Mouse (Mus musculus): Measurements from ENCODE around the gene Zfp746.
A peak's percentile ranks its signal among the peaks of the same experiment; 100 is the strongest.

Gene Zfp746

GRCm38 (mm10) chr6:48086471-48086878, at the start of gene Zfp746:
TSS of gene Zfp746 (minus strand) at chr6:48086593.
- peak; percentile 96 for ATAC-seq (ENCODE audit: insufficient number of reproducible peaks, low FRiP score, low TSS enrichment)

DNA sequence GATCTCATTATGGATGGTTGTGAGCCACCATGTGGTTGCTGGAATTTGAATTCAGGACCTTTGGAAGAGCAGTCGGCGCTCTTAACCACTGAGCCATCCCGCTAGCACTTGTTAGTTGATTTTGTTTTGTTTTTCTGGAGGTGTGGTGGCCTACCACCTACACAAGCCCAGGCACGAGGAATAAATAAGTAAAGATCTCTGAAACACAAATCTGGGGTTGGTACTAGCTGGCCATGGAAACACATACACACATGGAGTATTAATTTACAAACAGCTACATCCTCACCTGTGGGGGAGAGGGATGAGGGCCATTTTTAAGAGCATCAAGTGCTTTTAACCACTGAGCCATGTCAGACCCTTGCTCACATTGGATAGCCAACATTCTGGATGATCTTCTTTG, 34.7 kb upstream of the Zfp746 start:
- peak; percentile 96 for ATAC-seq (ENCODE audit: insufficient number of reproducible peaks, low FRiP score, low TSS enrichment)

DNA sequence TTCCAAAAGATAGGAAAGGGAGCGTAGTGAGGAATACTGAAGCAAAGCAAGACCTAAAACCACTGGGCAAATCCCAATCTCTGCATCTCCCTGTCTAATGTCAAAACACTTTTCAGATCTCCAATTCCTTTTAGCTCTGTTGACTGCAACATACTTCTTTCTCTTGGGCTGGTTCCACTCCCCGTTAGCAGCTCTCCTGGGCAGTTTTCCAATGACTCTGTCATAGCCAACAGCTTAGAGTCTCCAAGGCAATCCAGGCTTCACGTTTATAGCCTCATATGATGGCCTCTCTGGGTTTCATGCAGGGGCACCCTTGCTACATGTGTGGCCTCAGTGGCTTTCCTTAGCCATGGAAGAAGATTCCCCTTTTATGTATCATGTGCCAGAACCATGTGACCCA, 29.6 kb upstream of the Zfp746 start:
- no peak for ATAC-seq (ENCODE audit: insufficient number of reproducible peaks, low FRiP score, low TSS enrichment)

GRCm38 (mm10) chr6:48086957-48087715, 743 bp upstream of the Zfp746 start:
- no peak for ATAC-seq (ENCODE audit: insufficient number of reproducible peaks, low FRiP score, low TSS enrichment)

GRCm38 (mm10) chr6:48085521-48086404, 630 bp downstream of the Zfp746 start:
- peak; percentile 73 for ATAC-seq (ENCODE audit: insufficient number of reproducible peaks, low FRiP score, low TSS enrichment)

DNA sequence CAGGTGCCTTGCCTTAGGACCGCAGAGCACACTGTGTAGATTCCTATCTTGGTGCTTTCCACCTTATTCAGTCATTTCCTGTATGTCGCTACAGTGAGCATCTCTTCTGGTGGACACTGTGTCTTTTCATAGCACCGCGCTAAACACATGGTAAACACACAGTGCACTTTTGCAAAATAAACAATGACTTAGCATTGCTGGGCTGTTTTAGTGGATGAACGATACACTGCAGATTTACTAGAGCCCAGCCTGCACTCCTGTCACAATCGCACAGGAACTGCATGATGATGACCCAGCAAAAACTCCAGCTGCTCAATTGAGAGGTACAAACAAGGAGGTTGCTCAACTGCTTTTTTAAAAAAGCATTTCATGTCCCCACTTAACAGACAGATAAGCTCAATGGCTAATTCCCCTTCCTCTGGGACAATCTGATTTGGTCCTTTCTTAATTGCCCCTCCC, 2.6 kb downstream of the Zfp746 start:
- ATAC-seq (ENCODE audit: insufficient number of reproducible peaks, low FRiP score, low TSS enrichment), result no peak

DNA sequence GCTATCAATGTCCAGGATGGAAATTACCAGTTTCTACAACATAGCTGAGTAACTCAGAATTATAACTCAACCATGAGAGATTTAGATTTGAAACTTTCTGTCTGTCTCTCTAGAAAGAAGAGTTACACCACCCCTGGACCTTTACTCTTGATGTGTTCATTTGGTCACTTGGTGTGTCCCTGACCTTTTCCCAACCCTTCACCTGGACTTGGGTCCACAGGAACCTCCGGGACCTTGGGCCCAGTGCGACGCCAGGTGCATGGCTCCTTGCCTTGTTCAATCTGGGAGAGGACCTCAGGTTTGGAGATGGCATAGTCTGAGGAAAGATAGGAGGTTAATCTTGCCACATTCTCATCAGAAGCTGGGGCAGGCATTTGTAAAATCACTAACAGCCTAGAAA, 4.4 kb downstream of the Zfp746 start:
- ATAC-seq (ENCODE audit: insufficient number of reproducible peaks, low FRiP score, low TSS enrichment), result no peak

DNA sequence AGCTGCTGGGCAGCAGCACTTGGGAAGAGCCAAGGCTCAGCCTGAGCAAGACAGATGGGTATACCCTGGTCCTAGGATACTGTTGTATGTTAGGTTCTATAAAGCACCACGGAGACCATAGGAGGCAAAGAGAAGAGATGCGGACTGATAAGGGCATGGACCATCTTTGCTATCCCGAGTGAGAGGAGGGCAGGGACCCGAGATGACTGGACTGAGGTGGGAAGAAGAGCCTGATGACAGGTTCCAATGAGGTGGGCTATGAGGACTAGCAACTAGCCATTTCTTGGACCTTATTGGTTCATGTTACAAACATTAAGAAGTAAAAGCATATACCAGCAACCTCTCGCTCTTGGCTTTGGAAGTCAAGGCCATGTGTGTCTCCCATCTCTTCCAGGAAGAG, 5.4 kb downstream of the Zfp746 start:
- ATAC-seq (ENCODE audit: insufficient number of reproducible peaks, low FRiP score, low TSS enrichment), result no peak

DNA sequence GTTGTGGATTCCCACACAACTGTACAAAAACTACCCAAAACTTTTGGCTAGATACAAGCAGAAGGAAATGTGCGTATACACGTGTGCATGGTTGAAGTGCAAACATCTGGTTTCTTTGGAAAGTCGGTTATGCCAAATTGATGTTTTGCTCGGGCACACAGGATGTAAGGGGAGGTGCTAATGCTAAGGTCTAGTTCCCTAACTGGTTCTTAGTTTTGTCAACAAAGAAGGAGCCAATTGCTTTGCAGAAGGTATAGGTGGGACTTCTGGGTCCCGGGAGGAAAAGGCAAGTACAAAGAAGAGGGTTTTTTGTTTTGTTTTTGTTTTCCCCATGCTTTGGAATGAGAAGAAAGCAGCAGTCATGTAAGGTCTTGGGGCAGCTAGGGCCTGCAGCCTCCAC, 13.1 kb downstream of the Zfp746 start:
- no peak for ATAC-seq (ENCODE audit: insufficient number of reproducible peaks, low FRiP score, low TSS enrichment)

GRCm38 (mm10) chr6:48067492-48067891, 18.9 kb downstream of the Zfp746 start:
- no peak for ATAC-seq (ENCODE audit: insufficient number of reproducible peaks, low FRiP score, low TSS enrichment)

- no peak for ATAC-seq (ENCODE audit: insufficient number of reproducible peaks, low FRiP score, low TSS enrichment)
Measured at GRCm38 (mm10) chr6:48065587-48066075, 20.8 kb downstream of the Zfp746 start.

DNA sequence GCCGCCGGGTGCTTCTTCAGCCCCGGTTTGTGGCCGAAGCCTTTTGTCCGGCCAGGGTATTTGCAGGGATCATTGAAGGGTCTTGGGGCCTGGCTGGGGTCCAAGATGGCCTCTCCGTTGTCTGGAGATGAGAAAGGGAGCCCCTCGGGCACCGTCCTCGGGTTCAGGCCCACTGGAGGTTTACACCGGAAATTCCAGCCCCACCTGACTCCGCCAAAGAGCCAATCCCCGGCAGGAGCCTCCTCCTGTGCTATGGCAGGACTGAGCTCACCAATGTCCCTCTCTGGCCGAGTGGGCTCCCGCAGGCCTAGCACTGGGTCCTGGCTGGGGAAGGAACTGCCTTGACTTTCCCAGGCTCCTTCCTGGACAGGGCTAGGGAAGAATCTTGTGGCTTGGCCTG, 21.9 kb downstream of the Zfp746 start:
- no peak for ATAC-seq (ENCODE audit: insufficient number of reproducible peaks, low FRiP score, low TSS enrichment)

DNA sequence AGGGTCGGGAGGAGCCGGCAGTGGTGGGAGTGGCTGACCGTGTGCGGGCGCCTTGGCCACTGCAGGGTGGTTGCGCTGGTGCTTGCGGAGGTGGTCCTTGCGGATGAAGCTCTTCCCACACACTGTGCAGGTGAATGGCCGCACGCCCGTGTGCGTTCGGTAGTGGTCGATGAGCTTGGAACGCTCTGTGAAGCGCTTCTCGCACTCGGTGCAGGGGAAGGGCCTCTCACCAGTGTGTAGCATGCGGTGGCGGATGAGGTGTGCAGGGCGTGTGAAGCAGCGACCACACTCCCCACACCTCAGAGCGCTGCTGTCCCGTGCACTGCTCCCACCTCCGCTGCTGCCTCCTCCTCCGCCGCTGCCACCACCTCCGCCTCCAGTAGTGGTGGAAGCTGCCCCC, 22.5 kb downstream of the Zfp746 start:
- ATAC-seq (ENCODE audit: insufficient number of reproducible peaks, low FRiP score, low TSS enrichment), result no peak

DNA sequence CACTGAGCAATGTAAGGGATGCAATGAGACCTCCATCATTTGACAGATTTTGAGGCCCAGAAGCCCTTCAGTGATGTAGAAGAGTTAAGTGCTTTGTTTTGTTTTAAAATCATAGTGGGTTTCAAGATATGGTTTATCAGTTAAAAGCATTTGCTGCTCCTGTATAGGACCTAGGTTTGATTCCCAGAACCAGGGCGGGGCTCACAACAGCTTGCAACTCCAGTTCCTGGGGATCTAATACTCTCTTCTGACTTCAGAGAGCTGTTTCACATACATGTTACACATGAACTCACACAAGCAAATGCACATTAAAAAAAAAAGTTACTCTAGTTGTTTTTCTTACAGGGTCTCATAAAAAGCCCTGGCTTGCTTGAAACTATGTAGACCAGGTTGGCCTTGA, 25.5 kb downstream of the Zfp746 start:
- no peak for ATAC-seq (ENCODE audit: insufficient number of reproducible peaks, low FRiP score, low TSS enrichment)

- ATAC-seq (ENCODE audit: insufficient number of reproducible peaks, low FRiP score, low TSS enrichment), result peak; percentile 97
Measured at GRCm38 (mm10) chr6:48060421-48060820, 26.0 kb downstream of the Zfp746 start.

DNA sequence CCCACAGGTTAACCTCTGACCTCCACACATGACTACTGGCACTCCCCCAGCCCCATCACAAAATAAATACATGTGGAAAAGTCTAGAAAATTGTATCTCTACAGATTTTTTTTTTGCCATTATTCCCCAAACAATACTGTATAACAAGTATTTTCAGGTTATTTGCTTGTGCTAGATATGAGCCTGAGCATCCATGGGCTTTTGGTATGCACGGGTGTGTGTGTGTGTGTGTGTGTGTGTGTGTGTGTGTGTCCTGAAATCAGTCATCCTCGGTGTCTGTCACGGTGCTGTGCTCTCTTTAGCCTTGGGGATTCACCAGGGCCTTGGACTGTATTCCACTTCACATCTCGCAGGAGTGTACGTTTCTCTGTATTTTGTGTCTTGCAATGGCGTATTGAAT, 34.3 kb downstream of the Zfp746 start:
- ATAC-seq (ENCODE audit: insufficient number of reproducible peaks, low FRiP score, low TSS enrichment), result no peak

DNA sequence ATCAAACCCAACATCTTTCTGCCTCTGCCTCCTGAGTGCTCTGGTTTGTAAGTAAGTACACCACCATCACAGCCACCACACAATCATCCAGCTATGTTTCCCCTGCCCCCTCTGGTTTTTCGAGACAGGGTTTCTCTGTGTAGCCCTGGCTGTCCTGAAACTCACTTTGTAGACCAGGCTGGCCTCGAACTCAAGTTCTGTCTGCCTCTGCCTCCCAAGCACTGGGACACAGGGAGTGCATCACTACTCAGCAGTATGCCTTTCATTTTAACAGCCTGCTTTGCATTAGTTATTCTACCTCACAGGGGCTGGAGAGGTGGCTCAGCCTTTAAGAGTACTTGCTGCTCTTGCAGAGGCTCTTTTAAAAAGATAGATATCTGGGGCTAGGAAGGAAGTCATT, 34.7 kb downstream of the Zfp746 start:
- ATAC-seq (ENCODE audit: insufficient number of reproducible peaks, low FRiP score, low TSS enrichment), result no peak

- no peak for ATAC-seq (ENCODE audit: insufficient number of reproducible peaks, low FRiP score, low TSS enrichment)
Measured at GRCm38 (mm10) chr6:48049273-48050065, 36.9 kb downstream of the Zfp746 start.

DNA sequence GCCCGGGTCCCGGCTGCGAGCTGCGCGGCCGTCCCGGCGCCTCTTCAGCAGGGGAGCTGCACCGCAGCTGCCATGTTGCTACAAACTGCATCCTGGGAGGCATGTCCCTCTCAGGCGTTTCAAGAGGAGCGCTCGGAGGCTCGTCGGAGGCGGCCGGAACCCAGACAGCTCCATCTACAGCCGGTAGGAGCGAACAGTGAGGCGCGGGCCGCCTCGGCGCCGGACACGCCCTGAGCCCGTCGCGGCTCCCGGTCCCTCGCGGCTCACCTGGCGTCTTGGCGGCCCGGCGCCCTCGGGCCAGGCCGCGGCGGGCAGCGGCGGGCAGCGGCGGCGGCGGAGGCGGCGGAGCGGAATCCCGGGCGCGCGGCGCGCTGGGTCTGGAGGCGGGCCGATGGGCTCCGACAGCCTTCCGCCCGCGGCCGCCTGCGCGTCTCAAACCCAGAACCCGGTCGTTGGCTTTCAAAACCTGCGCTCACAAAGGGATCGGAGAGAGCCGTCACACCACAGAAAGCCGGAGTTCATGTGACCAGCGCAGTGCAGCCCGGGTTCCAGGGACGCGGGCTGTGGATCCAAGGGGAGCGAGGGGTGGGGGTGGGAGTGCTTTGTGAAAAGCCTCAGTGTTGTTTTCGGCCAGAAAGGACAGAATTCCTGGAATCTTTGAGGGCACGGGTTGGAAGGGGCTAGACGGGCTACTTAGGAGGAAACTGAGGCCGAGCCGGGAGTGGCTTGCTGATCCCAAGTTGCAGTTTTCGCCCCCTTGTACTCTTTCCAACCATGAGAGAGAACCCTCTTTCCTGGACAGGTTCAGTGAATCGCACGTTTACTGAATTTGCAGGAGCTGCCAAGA, 37.7 kb downstream of the Zfp746 start, which contains the start of gene Zfp777:
Gene Zfp777, minus strand, starts transcription at position 486 of the 847 bp plus-strand sequence.
- ATAC-seq (ENCODE audit: insufficient number of reproducible peaks, low FRiP score, low TSS enrichment), result peak; percentile 85
